ENCODE assay signal across 8 mouse cellular contexts in genomic region chr2:120608830-120609723, GRCm38 (mm10). TPM values are rescaled to one million over a fixed set of nuclear protein-coding genes. Genes with fewer than 3 reads are reported as not detected.
DNase-seq lines count a peak whose midpoint lies in the region; ATAC-seq and TF ChIP-seq lines count a peak whose summit lies in the region.

Gene Haus2 (plus strand): TSS chr2:120609383.
Gene Lrrc57 (minus strand): TSS chr2:120609520.

- peak; percentile 95 for DNase-seq in T-cell, adult 2 months (ENCODE audit: low spot score)
- DNase-seq in cerebellum, postnatal 36 days: peak; percentile 88 to 89
- DNase-seq in gastrocnemius, adult 18-20 months (ENCODE audit: low spot score): peak; percentile 88
- peak; percentile 94 for DNase-seq in hindbrain, postnatal 0 days (ENCODE audit: low spot score)
- peak; percentile 91 to 93 for DNase-seq in left cerebral cortex, adult 2 months (ENCODE audit: extremely low spot score in 1 of 2, low spot score in 2 of 2)
- DNase-seq in right cerebral cortex, adult 2 months (ENCODE audit: low spot score in 2 of 2): peak; percentile 92 to 93
- DNase-seq in urinary bladder, postnatal 14 days (ENCODE audit: low spot score): peak; percentile 92

- H3K9ac ChIP-seq in hindbrain, postnatal 0 days (replicated peaks; ENCODE audit: low read length): peak within 1 kb of the TSS; percentile 74

- no peaks in the 10 kb centered on the region for H3K27me3 ChIP-seq in hindbrain, postnatal 0 days (ENCODE audit: insufficient read depth, low read length)

- peak; percentile 98 for ATAC-seq in hindbrain, postnatal 0 days
- peak; percentile 96 for ATAC-seq in megakaryocyte, adult 5-6 weeks (ENCODE audit: poor library complexity, severe bottlenecking)

- H3K36me3 ChIP-seq in hindbrain, postnatal 0 days (ENCODE audit: insufficient read depth, low read length): 0 out of 2 replicates have a peak, but pooled peaks cover 3% of the 10 kb centered on the region

- WGBS in hindbrain, postnatal 0 days: under 1% methylated on average over 52 of the region's 52 CpGs

- peak; percentile 49; the same call in 1 of the 2 replicates for TF ChIP-seq CTCF in hindbrain, postnatal 0 days (IDR thresholded peaks at IDR 0.05; ENCODE audit: low read depth)
- peak; percentile 24 for TF ChIP-seq CTCF in left cerebral cortex, adult 2 months (IDR thresholded peaks at IDR 0.05)

- intact Hi-C loops in left cerebral cortex, adult 2 months (cut with DNase I): loop anchor here (1.0 to 5.0 kb wide), 2 partner anchors 46 to 67 kb away; partner anchors contain the start of gene Zfp106

- H3K4me2 ChIP-seq in hindbrain, postnatal 0 days (ENCODE audit: low read depth, low read length): peak within 1 kb of the TSS; percentile 91

- peaks cover 14% of the 10 kb centered on the region for H3K4me1 ChIP-seq in hindbrain, postnatal 0 days (ENCODE audit: insufficient read depth, low read length)

- H3K27ac ChIP-seq in hindbrain, postnatal 0 days: peak within 1 kb of the TSS; percentile 89
- peak within 1 kb of the TSS; percentile 89 for H3K27ac ChIP-seq in left cerebral cortex, adult 2 months

- H3K4me3 ChIP-seq in hindbrain, postnatal 0 days (ENCODE audit: low read length): peak within 1 kb of the TSS; percentile 84
- H3K4me3 ChIP-seq in left cerebral cortex, adult 2 months: peak within 1 kb of the TSS; percentile 85

- H3K9me3 ChIP-seq in hindbrain, postnatal 0 days (ENCODE audit: low read length): no peaks in the 10 kb centered on the region

RNA-seq across cellular contexts. Expression of gene Haus2, which starts in this region (rescaled TPM):
- total RNA-seq in gastrocnemius, adult 18-20 months (2021): 1 to 10 TPM; 6.6 to 6.7 TPM
- total RNA-seq in hindbrain, postnatal 0 days (2014; rRNA removed): 21.2 and 22.7 TPM in 2 replicates
- 36.4 and 37.2 TPM in 2 replicates for polyA plus RNA-seq in hindbrain, postnatal 0 days (2015; fragmentation: Nextera tagmentation; extraction: Ambion mirVana)
- total RNA-seq in left cerebral cortex, adult 2 months (2021): 10 to 100 TPM; 11.7 to 14.4 TPM
- 15.6 and 20.1 TPM in 2 replicates for total RNA-seq in megakaryocyte, adult 5-6 weeks (2015)
- total RNA-seq in megakaryocyte, adult 5-6 weeks (2017): 7.8 and 12.1 TPM in 2 replicates

RNA-seq across cellular contexts. Expression of gene Lrrc57, which starts in this region (rescaled TPM):
- total RNA-seq in gastrocnemius, adult 18-20 months (2021): 10 to 100 TPM; 12.6 to 12.9 TPM
- 26.2 and 39.5 TPM in 2 replicates for total RNA-seq in hindbrain, postnatal 0 days (2014; rRNA removed)
- 26.6 and 28.4 TPM in 2 replicates for polyA plus RNA-seq in hindbrain, postnatal 0 days (2015; fragmentation: Nextera tagmentation; extraction: Ambion mirVana)
- total RNA-seq in left cerebral cortex, adult 2 months (2021): 10 to 100 TPM; 41.6 to 42.5 TPM
- 21.2 and 24.6 TPM in 2 replicates for total RNA-seq in megakaryocyte, adult 5-6 weeks (2015)
- total RNA-seq in megakaryocyte, adult 5-6 weeks (2017): 19.6 and 21.3 TPM in 2 replicates

Comparison
In these comparisons a context has a peak if more than half of its experiments do, and no peak if none do; other contexts are left out.
1. Peak in every context shown above with its lines: DNase-seq, ATAC-seq, H3K4me3 ChIP-seq and H3K27ac ChIP-seq.